Mouse (Mus musculus) CH12.LX (cell line): ENCODE data around the gene Gm15155. TPM values are rescaled to one million over a fixed set of nuclear protein-coding genes. Genes with fewer than 3 reads are reported as not detected.
"Not testable (repeated sequence)": the region's sequence is repeated elsewhere in the genome, so short reads cannot be mapped to it uniquely, and the experiment has no call there.

ENCODE experiments used
- DNase-seq: peaks from one replicate; pipeline ENCODE4 v3.0.0-alpha.2; 2013; ENCODE audit errors: extremely low read depth
- H3K27ac ChIP-seq: 2 replicates; pipeline ENCODE4 v1.5.1; 2012; ENCODE audit warnings: low read depth, mild to moderate bottlenecking, control low read depth, moderate library complexity; ENCODE audit not compliant: insufficient read depth
- H3K27me3 ChIP-seq: replicated peaks from 2 replicates; pipeline ENCODE3; 2012; ENCODE audit warnings: inconsistent platforms
- H3K36me3 ChIP-seq, 2 experiments: replicated peaks in 1 of 2; 2 replicates each; pipeline versions ENCODE3 to v1.6.1; 2012; ENCODE audit warnings: inconsistent platforms in 1 of 2, low read length in 1 of 2, mild to moderate bottlenecking in 1 of 2, mixed read lengths in 1 of 2, moderate library complexity in 1 of 2; ENCODE audit not compliant: control insufficient read depth in 1 of 2, insufficient read depth in 1 of 2
- H3K4me1 ChIP-seq, 2 experiments: 2 replicates each; pipeline ENCODE4 v1.6.1; 2012; ENCODE audit warnings: inconsistent platforms in 1 of 2, moderate library complexity in 1 of 2; ENCODE audit not compliant: insufficient read depth in 2 of 2, control insufficient read depth in 1 of 2
- H3K4me2 ChIP-seq: 2 replicates; pipeline ENCODE4 v1.6.1; 2012; ENCODE audit warnings: low read depth, mild to moderate bottlenecking, control low read depth; ENCODE audit not compliant: poor library complexity, insufficient read depth, severe bottlenecking
- H3K4me3 ChIP-seq, 3 experiments: fragments of 150-350 bp in 1 of 3; sonication (generic) in 1 of 3; replicated peaks in 1 of 3; 2 replicates each; pipeline versions ENCODE3 to v1.5.1; 2011 to 2012; ENCODE audit warnings: low read depth in 2 of 3, low read length in 2 of 3, mild to moderate bottlenecking in 2 of 3, moderate library complexity in 2 of 3, control low read depth in 1 of 3, improper control_type of control experiment in 1 of 3, inconsistent platforms in 1 of 3, mixed read lengths in 1 of 3; ENCODE audit not compliant: poor library complexity in 1 of 3
- H3K79me2 ChIP-seq: replicated peaks from 2 replicates; pipeline ENCODE4 v1.6.1; 2012; ENCODE audit warnings: mild to moderate bottlenecking, moderate library complexity; ENCODE audit not compliant: control insufficient read depth, poor library complexity, insufficient read depth, severe bottlenecking; ENCODE audit errors: extremely low read depth
- H3K9ac ChIP-seq: 2 replicates; pipeline ENCODE4 v1.6.1; 2012; ENCODE audit warnings: low read depth, mild to moderate bottlenecking, control low read depth, moderate library complexity; ENCODE audit not compliant: insufficient read depth
- H3K9me3 ChIP-seq: replicated peaks from 2 replicates; pipeline ENCODE3; 2012; ENCODE audit warnings: low read length, inconsistent platforms, mixed read lengths
- CHD1 ChIP-seq: IDR thresholded peaks from 2 replicates; pipeline ENCODE4 v1.6.1; 2012; ENCODE audit warnings: low read depth, low read length, improper control_type of control experiment, inconsistent platforms
- EP300 ChIP-seq: IDR thresholded peaks from 2 replicates; pipeline ENCODE4 v1.6.1; 2011; ENCODE audit warnings: low read length, improper control_type of control experiment
- JUND ChIP-seq: conservative IDR thresholded peaks from 2 replicates; pipeline ENCODE4 v1.6.1; 2011; ENCODE audit warnings: low read depth, low read length, improper control_type of control experiment
- KAT2A ChIP-seq: IDR thresholded peaks from 2 replicates; pipeline ENCODE4 v1.6.1; 2012; ENCODE audit warnings: low read length, improper control_type of control experiment, inconsistent platforms; ENCODE audit not compliant: insufficient replicate concordance
- MAFK ChIP-seq: IDR thresholded peaks from 2 replicates; pipeline ENCODE4 v1.6.1; 2011; ENCODE audit warnings: low read length, improper control_type of control experiment; ENCODE audit not compliant: insufficient replicate concordance
- MYC ChIP-seq: IDR thresholded peaks from 2 replicates; pipeline ENCODE4 v1.6.1; 2011; ENCODE audit warnings: low read depth, mild to moderate bottlenecking, improper control_type of control experiment, low read length
- NELFE ChIP-seq: IDR thresholded peaks from 2 replicates; pipeline ENCODE4 v1.6.1; 2011; ENCODE audit warnings: low read depth, low read length, improper control_type of control experiment
- PAX5 ChIP-seq: IDR thresholded peaks from 2 replicates; pipeline ENCODE4 v1.6.1; 2012; ENCODE audit warnings: low read length, inconsistent platforms, mixed read lengths
- SMC3 ChIP-seq: IDR thresholded peaks from 2 replicates; pipeline ENCODE4 v1.6.1; 2011; ENCODE audit warnings: low read depth, low read length, improper control_type of control experiment
- TBP ChIP-seq: conservative IDR thresholded peaks from 2 replicates; pipeline ENCODE4 v1.6.1; 2011; ENCODE audit warnings: low read depth, low read length, improper control_type of control experiment
- TCF12 ChIP-seq: IDR thresholded peaks from 2 replicates; pipeline ENCODE4 v1.6.1; 2014; ENCODE audit warnings: low read depth, mild to moderate bottlenecking, inconsistent platforms, low read length, improper control_type of control experiment
- USF2 ChIP-seq: conservative IDR thresholded peaks from 2 replicates; pipeline ENCODE4 v1.6.1; 2011; ENCODE audit warnings: low read depth, low read length, improper control_type of control experiment
- ZC3H11A ChIP-seq: IDR thresholded peaks from 2 replicates; pipeline ENCODE4 v1.6.1; 2012; ENCODE audit warnings: low read depth, mild to moderate bottlenecking, inconsistent platforms, low read length, improper control_type of control experiment
- dilution Hi-C: fragments of 300-500 bp; cut with MboI; formaldehyde crosslinking; loops from 2 replicates; pipeline ENCODE4 v1.14.3; 2020; ENCODE audit warnings: low sequenced_read_pairs; ENCODE audit not compliant: extremely low pct_unique_long_range_greater_than_20kb, extremely low pct_ligation_motif_present
- in situ Hi-C: fragments of 300-500 bp; cut with MboI; formaldehyde crosslinking; loops from 3 replicates; pipeline ENCODE4 v1.14.3; 2019; ENCODE audit warnings: low sequenced_read_pairs, low pct_ligation_motif_present, low pct_unique_long_range_greater_than_20kb, mixed read lengths
- polyA plus RNA-seq: library from polyadenylated mRNA; unstranded; fragments of >175 nt; gene quantifications from 2 replicates; pipeline ENCODE4 v1.2.1, GENCODE M21; 2012; ENCODE audit warnings: low read depth; ENCODE audit not compliant: insufficient read length
- total RNA-seq, 2 experiments: library from RNA; depleted of rRNA; stranded (reverse); fragments of 300-350 nt in 1 of 2; fragments of >200 nt in 1 of 2; gene quantifications; 2 replicates each; pipeline ENCODE4 v1.2.3; 2012 to 2014

The Gm15155 gene
- total and polyA plus RNA-seq, 3 experiments, result not detected

DNA sequence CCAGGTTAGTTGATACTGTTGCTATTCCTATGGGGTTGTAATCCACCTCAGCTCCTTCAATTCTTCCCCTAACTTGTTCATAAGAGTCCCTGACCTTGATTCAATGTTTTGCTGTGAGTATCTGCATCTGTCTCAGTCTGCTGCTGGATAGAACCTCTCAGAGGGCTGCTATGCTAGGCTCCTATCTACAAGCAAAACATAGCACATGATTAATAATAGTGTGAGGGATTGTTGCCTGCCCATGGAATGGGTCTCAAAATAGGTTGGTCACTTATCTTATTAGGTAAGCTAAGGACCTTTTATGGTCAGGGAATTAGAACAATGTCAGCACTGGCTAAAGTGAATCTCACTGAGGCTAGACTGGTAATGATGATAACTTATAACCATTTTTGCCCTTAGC lies 547.0 kb downstream of the Gm15155 start:
- no peaks in the 10 kb centered on the region for H3K36me3 ChIP-seq
- H3K4me2 ChIP-seq, result no peak overlapping the region
- H3K27ac ChIP-seq, result no peak overlapping the region
- peaks cover 4% of the 10 kb centered on the region for H3K9me3 ChIP-seq
- H3K4me1 ChIP-seq, result no peaks in the 10 kb centered on the region
- no peak for DNase-seq
- no peak for TF ChIP-seq TBP
- TF ChIP-seq SMC3, result no peak
- TF ChIP-seq CHD1, result no peak
- no peak for TF ChIP-seq PAX5
- TF ChIP-seq MYC, result no peak
- no peak for TF ChIP-seq USF2
- no peak for TF ChIP-seq KAT2A
- TF ChIP-seq JUND, result no peak
- TF ChIP-seq TCF12, result no peak
- TF ChIP-seq NELFE, result no peak
- TF ChIP-seq EP300, result no peak
- TF ChIP-seq ZC3H11A, result no peak
- no peak for TF ChIP-seq MAFK
- H3K79me2 ChIP-seq, result no peaks in the 10 kb centered on the region
- H3K27me3 ChIP-seq, result no peaks in the 10 kb centered on the region
- in situ Hi-C loops, result no loop called here
- H3K4me3 ChIP-seq, result no peak overlapping the region
- no peak overlapping the region for H3K9ac ChIP-seq
- dilution Hi-C loops, result no loop called here

DNA sequence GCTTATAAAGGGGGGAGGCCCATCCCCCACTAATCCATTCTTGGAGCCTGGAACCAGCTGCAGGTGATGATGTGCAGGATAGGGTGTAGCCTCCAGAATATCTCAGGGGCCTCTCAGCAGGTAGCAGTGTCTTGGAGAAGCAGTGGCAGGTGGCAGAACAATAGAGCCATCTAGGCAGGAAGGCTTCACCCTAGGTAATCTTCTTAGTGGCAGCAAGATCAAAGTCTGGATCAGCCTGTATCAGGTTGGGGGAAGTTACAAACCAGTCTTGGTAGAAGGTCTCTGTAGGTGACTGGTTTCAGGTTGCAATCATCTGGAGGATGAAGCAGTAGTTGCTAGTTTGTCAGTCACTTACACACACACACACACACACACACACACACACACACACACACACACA lies 679.3 kb downstream of the Gm15155 start:
- H3K4me1 ChIP-seq, H3K79me2 ChIP-seq, H3K4me3 ChIP-seq, H3K9me3 ChIP-seq, in situ Hi-C loops, H3K9ac ChIP-seq, H3K4me2 ChIP-seq, H3K27me3 ChIP-seq, H3K36me3 ChIP-seq, dilution Hi-C loops, H3K27ac ChIP-seq, DNase-seq: not testable (repeated sequence)

Other genes starting within 250 kb of the Gm15155 start
- gene Ptchd1, start 927 bp upstream of the Gm15155 start, total RNA-seq (2012; rRNA removed), result not detected in 2 replicates
- gene Ptchd1, start 927 bp upstream of the Gm15155 start, total RNA-seq (2014; rRNA removed), result not detected in 2 replicates
- gene Ptchd1, start 927 bp upstream of the Gm15155 start, polyA plus RNA-seq, result not detected in 2 replicates